Mouse (Mus musculus): ENCODE results near the gene Tanc1. TPM values are rescaled to one million over a fixed set of nuclear protein-coding genes. Genes with fewer than 3 reads are reported as not detected.
"Not testable (repeated sequence)": the region's sequence is repeated elsewhere in the genome, so short reads cannot be mapped to it uniquely, and the experiment has no call there.

Gene Tanc1
- polyA plus RNA-seq, 1 experiment from 2014 or later, result 24.8 TPM

DNA sequence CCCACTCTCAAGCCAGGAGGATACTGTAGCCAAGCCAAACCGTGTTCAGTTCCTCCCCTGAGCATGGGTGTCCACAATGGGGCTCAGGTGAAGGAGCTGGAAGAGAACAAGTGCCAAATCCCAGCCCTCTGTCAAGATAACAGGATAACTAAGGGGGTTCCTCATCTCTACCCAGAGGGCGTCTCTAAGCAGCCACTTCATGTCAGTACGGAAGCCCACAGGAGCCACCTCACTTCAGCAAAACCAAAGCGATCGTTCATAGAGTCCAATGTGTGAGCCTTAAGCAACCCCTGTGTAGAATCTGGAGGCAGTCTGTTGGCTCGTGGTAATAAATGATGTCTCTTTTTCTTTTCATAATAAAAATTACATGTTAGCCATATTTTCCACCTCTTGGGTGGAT, 232.0 kb downstream of the Tanc1 start:
- Histone ChIP-seq H3K4me1 (replicated peaks; ENCODE audit: control insufficient read depth, insufficient read depth, low read length) (0 out of 2 replicates have a peak, but pooled peaks cover 3% of the 10 kb centered on the region), H3K4me3 (ENCODE audit: low read depth, low read length) (no peak overlapping the region), H3K4me2 (ENCODE audit: low read length) (no peak overlapping the region), H3K27ac (ENCODE audit: low read depth) (no peak overlapping the region), H3K9me3 (ENCODE audit: control insufficient read depth, low read length) (no peaks in the 10 kb centered on the region), H3K27me3 (replicated peaks; ENCODE audit: control insufficient read depth, insufficient read depth, low read length) (no peaks in the 10 kb centered on the region), H3K9ac (ENCODE audit: low read length) (no peak overlapping the region), H3K36me3 (ENCODE audit: control insufficient read depth, insufficient read depth, low read length) (peaks cover 54% of the 10 kb centered on the region)
- WGBS, result 91% methylated on average over 6 of the region's 6 CpGs
- DNase-seq (ENCODE audit: low spot score) (no peak), ATAC-seq (replicated peaks; ENCODE audit: low FRiP score, low TSS enrichment, low read depth) (no peak)

DNA sequence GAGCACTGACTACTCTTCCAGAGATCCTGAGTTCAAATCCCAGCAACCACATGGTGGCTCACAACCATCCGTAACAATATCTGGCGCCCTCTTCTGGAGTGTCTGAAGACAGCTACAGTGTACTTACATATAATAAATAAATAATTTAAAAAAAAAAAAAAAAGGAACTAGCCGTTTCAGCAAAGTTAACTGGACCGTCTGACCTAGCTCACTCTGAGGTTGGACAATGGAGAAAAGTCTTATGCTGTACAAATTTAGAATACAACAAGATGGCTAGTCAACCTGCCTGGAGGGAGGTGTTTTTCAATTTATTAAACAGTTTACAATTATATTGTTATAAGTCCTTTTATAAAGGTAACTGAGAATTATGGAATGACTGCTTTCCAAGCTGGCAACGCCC, 240.0 kb downstream of the Tanc1 start:
- H3K27me3 ChIP-seq (replicated peaks; ENCODE audit: control insufficient read depth, insufficient read depth, low read length); ATAC-seq (replicated peaks; ENCODE audit: low FRiP score, low TSS enrichment, low read depth); DNase-seq (ENCODE audit: low spot score); H3K4me3 ChIP-seq (ENCODE audit: low read depth, low read length); H3K4me1 ChIP-seq (replicated peaks; ENCODE audit: control insufficient read depth, insufficient read depth, low read length); H3K9ac ChIP-seq (ENCODE audit: low read length); H3K9me3 ChIP-seq (ENCODE audit: control insufficient read depth, low read length); H3K4me2 ChIP-seq (ENCODE audit: low read length); H3K27ac ChIP-seq (ENCODE audit: low read depth): not testable (repeated sequence)
- peaks cover 10% of the 10 kb centered on the region for H3K36me3 ChIP-seq (ENCODE audit: control insufficient read depth, insufficient read depth, low read length)
- 79% methylated on average over 3 of the region's 5 CpGs for WGBS

DNA sequence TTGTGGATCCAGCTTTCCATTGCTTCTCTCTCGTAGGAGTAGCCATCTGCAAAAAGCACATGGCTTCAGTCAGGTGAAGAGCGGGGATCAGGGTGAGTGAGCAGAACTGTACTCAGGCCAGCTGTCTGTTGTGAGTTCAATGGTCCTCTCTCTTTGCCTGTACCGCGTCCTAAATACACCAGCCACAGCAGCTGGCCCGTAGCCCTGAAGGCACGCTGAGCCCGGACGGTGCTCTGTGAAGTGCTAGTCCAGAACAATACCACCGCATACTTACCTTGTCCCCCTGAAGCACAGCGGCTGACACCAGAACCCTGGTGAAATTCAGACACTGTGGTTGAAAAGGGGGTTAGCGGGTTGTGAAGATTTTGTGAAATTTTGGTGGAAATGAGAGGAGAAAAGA, 241.1 kb downstream of the Tanc1 start:
- DNase-seq (ENCODE audit: low spot score) (no peak), ATAC-seq (replicated peaks; ENCODE audit: low FRiP score, low TSS enrichment, low read depth) (no peak)
- Histone ChIP-seq H3K27ac (ENCODE audit: low read depth) (no peak overlapping the region), H3K4me2 (ENCODE audit: low read length) (no peak overlapping the region), H3K9ac (ENCODE audit: low read length) (no peak overlapping the region), H3K27me3 (replicated peaks; ENCODE audit: control insufficient read depth, insufficient read depth, low read length) (no peaks in the 10 kb centered on the region), H3K4me1 (replicated peaks; ENCODE audit: control insufficient read depth, insufficient read depth, low read length) (no peaks in the 10 kb centered on the region), H3K9me3 (ENCODE audit: control insufficient read depth, low read length) (no peaks in the 10 kb centered on the region), H3K4me3 (ENCODE audit: low read depth, low read length) (no peak overlapping the region), H3K36me3 (ENCODE audit: control insufficient read depth, insufficient read depth, low read length) (peaks cover 19% of the 10 kb centered on the region)
- 93% methylated on average over 11 of the region's 11 CpGs for WGBS

DNA sequence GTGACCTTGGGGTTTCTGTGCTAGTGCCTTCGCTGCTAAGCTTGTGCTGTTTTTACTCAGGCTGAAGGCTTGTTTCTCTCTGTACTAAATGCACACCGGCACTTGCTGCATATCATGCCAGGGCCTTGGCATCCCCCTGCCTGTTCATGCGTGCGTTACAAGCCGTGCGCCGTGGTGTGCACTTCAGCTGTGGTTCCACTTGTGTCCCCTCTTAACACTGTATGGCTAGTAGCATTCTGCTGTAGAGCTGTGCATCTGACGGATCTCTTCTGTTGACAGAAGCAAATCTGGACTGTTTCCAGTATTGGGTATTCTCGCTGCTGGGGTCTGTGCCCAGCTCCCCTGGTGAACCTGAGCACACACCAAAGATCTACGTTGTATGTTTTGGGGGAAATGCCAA, 241.7 kb downstream of the Tanc1 start:
- Histone ChIP-seq H3K27me3 (replicated peaks; ENCODE audit: control insufficient read depth, insufficient read depth, low read length) (no peaks in the 10 kb centered on the region), H3K9ac (ENCODE audit: low read length) (no peak overlapping the region), H3K27ac (ENCODE audit: low read depth) (no peak overlapping the region), H3K36me3 (ENCODE audit: control insufficient read depth, insufficient read depth, low read length) (peaks cover 22% of the 10 kb centered on the region), H3K9me3 (ENCODE audit: control insufficient read depth, low read length) (no peaks in the 10 kb centered on the region), H3K4me3 (ENCODE audit: low read depth, low read length) (no peak overlapping the region), H3K4me2 (ENCODE audit: low read length) (no peak overlapping the region), H3K4me1 (replicated peaks; ENCODE audit: control insufficient read depth, insufficient read depth, low read length) (no peaks in the 10 kb centered on the region)
- 94% methylated on average over 10 of the region's 10 CpGs for WGBS
- no peak for ATAC-seq (replicated peaks; ENCODE audit: low FRiP score, low TSS enrichment, low read depth)
- DNase-seq (ENCODE audit: low spot score), result no peak

DNA sequence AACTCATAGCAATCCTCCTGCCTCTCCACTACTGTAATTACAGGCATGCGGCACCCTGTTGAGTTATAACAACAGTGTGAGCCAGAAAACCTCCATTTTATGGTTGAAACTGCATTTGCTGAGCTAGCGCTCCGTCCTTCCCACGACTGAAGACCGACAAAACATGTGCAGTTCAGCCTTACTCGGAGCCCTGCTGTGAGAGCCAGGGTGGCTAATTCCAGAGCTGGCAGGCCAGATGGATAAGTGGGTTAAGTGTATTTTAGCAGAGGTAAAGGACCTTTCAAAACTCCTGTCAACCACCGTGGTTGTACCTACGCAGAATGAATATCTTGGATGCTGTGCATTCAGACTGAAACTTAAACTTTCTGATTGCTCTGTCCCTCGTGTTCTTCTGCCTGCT, 242.5 kb downstream of the Tanc1 start:
- ATAC-seq (replicated peaks; ENCODE audit: low FRiP score, low TSS enrichment, low read depth), result no peak
- Histone ChIP-seq H3K27ac (ENCODE audit: low read depth) (no peak overlapping the region), H3K27me3 (replicated peaks; ENCODE audit: control insufficient read depth, insufficient read depth, low read length) (no peaks in the 10 kb centered on the region), H3K9ac (ENCODE audit: low read length) (no peak overlapping the region), H3K9me3 (ENCODE audit: control insufficient read depth, low read length) (no peaks in the 10 kb centered on the region), H3K36me3 (ENCODE audit: control insufficient read depth, insufficient read depth, low read length) (peaks cover 29% of the 10 kb centered on the region), H3K4me1 (replicated peaks; ENCODE audit: control insufficient read depth, insufficient read depth, low read length) (no peaks in the 10 kb centered on the region), H3K4me2 (ENCODE audit: low read length) (no peak overlapping the region), H3K4me3 (ENCODE audit: low read depth, low read length) (no peak overlapping the region)
- DNase-seq (ENCODE audit: low spot score), result no peak
- 91% methylated on average over 9 of the region's 9 CpGs for WGBS

DNA sequence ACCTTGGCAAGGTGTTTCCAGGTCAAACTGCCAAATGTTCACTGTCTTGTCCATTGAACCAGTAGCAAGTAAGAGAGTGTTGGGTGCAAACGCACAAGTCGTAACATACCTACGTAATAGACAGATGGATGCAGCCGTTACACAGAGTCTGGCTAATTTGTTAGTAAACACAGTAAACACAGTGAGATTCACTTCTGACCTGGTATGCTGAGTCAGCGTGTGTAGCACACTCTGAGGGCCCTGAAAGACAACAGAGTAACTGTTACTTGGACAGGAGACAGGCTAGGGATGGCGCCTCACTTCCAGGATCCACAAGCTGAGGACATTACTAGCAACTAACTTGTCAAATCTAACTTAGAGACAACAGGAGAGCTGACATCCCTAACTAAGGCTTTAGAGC, 250.8 kb downstream of the Tanc1 start:
- H3K4me1 ChIP-seq (replicated peaks; ENCODE audit: control insufficient read depth, insufficient read depth, low read length), result no peaks in the 10 kb centered on the region
- DNase-seq (ENCODE audit: low spot score) (no peak), ATAC-seq (replicated peaks; ENCODE audit: low FRiP score, low TSS enrichment, low read depth) (no peak)
- H3K9me3 ChIP-seq (ENCODE audit: control insufficient read depth, low read length), result no peaks in the 10 kb centered on the region
- H3K27ac ChIP-seq (ENCODE audit: low read depth), result no peak overlapping the region
- peaks cover 32% of the 10 kb centered on the region for H3K36me3 ChIP-seq (ENCODE audit: control insufficient read depth, insufficient read depth, low read length)
- H3K4me2 ChIP-seq (ENCODE audit: low read length), result no peak overlapping the region
- no peak overlapping the region for H3K9ac ChIP-seq (ENCODE audit: low read length)
- no peaks in the 10 kb centered on the region for H3K27me3 ChIP-seq (replicated peaks; ENCODE audit: control insufficient read depth, insufficient read depth, low read length)
- no peak overlapping the region for H3K4me3 ChIP-seq (ENCODE audit: low read depth, low read length)
- WGBS, result 85% methylated on average over 6 of the region's 6 CpGs

DNA sequence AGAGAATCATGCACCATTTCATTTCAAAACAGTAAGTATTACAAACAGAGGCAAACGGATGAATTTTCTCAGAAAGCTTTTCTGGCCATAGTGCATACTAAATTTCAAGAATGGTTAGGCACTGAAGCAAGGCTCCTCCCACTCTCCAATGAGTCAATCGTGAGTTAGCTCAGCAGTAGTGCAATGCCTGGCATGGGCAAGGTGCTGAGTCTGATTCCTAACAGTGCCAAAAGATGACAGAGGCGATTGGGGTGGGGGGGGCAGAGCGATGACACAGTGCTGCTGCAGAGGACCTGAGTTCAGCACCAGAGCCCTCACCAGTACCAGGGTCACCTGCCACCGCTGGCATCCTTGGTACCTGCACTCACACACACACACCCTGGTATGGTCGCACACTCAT, 258.7 kb downstream of the Tanc1 start:
- H3K4me1 ChIP-seq (replicated peaks; ENCODE audit: control insufficient read depth, insufficient read depth, low read length), result no peaks in the 10 kb centered on the region
- no peaks in the 10 kb centered on the region for H3K9me3 ChIP-seq (ENCODE audit: control insufficient read depth, low read length)
- ATAC-seq (replicated peaks; ENCODE audit: low FRiP score, low TSS enrichment, low read depth), result no peak
- DNase-seq (ENCODE audit: low spot score), result no peak
- no peaks in the 10 kb centered on the region for H3K27me3 ChIP-seq (replicated peaks; ENCODE audit: control insufficient read depth, insufficient read depth, low read length)
- H3K36me3 ChIP-seq (ENCODE audit: control insufficient read depth, insufficient read depth, low read length), result peaks cover 20% of the 10 kb centered on the region
- H3K4me3 ChIP-seq (ENCODE audit: low read depth, low read length), result no peak overlapping the region
- H3K9ac ChIP-seq (ENCODE audit: low read length), result no peak overlapping the region
- no peak overlapping the region for H3K27ac ChIP-seq (ENCODE audit: low read depth)
- no peak overlapping the region for H3K4me2 ChIP-seq (ENCODE audit: low read length)
- 82% methylated on average over 6 of the region's 6 CpGs for WGBS

DNA sequence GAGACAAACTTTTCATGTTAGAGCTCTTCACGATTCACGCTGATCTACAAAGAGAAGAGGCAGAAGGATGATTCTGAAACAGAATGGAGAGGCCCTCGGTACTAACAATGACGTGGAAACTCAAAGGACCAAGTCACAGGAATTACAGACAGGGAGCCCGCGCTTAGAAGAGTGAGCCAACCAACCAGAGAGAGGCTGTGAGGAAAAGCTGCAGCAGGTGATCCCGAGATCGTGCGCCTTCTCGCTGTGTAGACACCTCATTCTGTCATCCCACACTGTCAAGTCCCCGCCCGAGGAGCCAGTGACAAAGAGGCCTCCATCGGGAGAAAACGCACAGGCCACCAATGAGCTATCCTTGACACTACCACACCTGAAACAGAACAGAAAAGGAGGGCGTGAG, 264.6 kb downstream of the Tanc1 start:
- ATAC-seq (replicated peaks; ENCODE audit: low FRiP score, low TSS enrichment, low read depth), result no peak
- DNase-seq (ENCODE audit: low spot score), result no peak
- Histone ChIP-seq H3K4me2 (ENCODE audit: low read length) (no peak overlapping the region), H3K4me1 (replicated peaks; ENCODE audit: control insufficient read depth, insufficient read depth, low read length) (peaks cover 2% of the 10 kb centered on the region; the same call in 1 of the 2 replicates), H3K9me3 (ENCODE audit: control insufficient read depth, low read length) (no peaks in the 10 kb centered on the region; the same call in 1 of the 2 replicates), H3K27ac (ENCODE audit: low read depth) (no peak overlapping the region), H3K9ac (ENCODE audit: low read length) (no peak overlapping the region), H3K4me3 (ENCODE audit: low read depth, low read length) (no peak overlapping the region), H3K27me3 (replicated peaks; ENCODE audit: control insufficient read depth, insufficient read depth, low read length) (no peaks in the 10 kb centered on the region), H3K36me3 (ENCODE audit: control insufficient read depth, insufficient read depth, low read length) (peaks cover 23% of the 10 kb centered on the region)
- 93% methylated on average over 15 of the region's 15 CpGs for WGBS

DNA sequence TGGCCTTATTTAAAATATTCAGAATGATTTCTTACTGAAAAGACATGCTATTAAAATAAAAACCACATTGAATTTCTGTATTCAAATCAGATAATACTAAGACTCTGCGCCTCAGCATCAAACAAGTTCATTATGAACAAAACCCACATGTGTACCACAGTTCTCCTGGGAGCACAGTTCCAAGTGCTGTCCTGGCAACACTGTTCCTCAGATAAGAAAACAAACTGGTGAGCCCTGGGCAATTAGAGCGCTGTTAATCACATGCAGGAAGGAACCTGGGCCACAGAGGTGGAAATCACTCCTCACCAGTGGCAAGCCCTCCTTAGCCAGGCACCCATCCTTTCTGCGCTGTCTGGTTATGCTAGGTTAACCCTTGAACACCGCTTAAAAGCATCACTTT, 265.5 kb downstream of the Tanc1 start:
- H3K4me2 ChIP-seq (ENCODE audit: low read length), result no peak overlapping the region
- DNase-seq (ENCODE audit: low spot score) (no peak), ATAC-seq (replicated peaks; ENCODE audit: low FRiP score, low TSS enrichment, low read depth) (no peak)
- H3K27me3 ChIP-seq (replicated peaks; ENCODE audit: control insufficient read depth, insufficient read depth, low read length), result no peaks in the 10 kb centered on the region
- H3K27ac ChIP-seq (ENCODE audit: low read depth), result no peak overlapping the region
- H3K36me3 ChIP-seq (ENCODE audit: control insufficient read depth, insufficient read depth, low read length), result peaks cover 19% of the 10 kb centered on the region
- no peak overlapping the region for H3K4me3 ChIP-seq (ENCODE audit: low read depth, low read length)
- 87% methylated on average over 4 of the region's 4 CpGs for WGBS
- no peaks in the 10 kb centered on the region; the same call in 1 of the 2 replicates for H3K9me3 ChIP-seq (ENCODE audit: control insufficient read depth, low read length)
- no peak overlapping the region for H3K9ac ChIP-seq (ENCODE audit: low read length)
- peaks cover 6% of the 10 kb centered on the region; the same call in 1 of the 2 replicates for H3K4me1 ChIP-seq (replicated peaks; ENCODE audit: control insufficient read depth, insufficient read depth, low read length)
